Mouse (Mus musculus) CH12F3 (cell line): Measurements from ENCODE around the gene Cdh11.
"Not testable (repeated sequence)": the region's sequence is repeated elsewhere in the genome, so short reads cannot be mapped to it uniquely, and the experiment has no call there.

Experiments used
- in situ Hi-C: fragments of 300-500 bp; cut with MboI; formaldehyde crosslinking; loops from 2 replicates; pipeline ENCODE4 v1.14.3; 2020; ENCODE audit warnings: low sequenced_read_pairs

Cdh11 gene

DNA sequence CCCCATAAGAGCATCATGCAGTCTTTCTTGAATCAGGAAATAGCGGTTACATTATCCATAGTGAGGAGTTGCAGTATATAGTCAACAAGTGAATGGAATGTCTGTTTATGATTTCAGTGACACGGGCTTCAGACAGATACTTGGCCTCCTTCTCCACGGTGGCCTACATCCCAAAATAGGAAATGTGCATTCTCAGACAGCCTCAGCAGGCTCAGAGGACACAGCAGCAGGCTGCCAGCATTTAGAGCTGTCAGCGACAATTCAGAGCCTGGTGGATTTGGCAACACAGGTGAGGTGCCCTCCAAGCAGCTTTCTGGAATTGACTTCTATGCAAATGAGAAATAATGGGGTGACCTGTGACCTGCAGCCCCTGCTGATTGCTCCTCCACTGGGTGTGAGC lies 69.5 kb downstream of the Cdh11 start:
- in situ Hi-C loops = no loop called here

DNA sequence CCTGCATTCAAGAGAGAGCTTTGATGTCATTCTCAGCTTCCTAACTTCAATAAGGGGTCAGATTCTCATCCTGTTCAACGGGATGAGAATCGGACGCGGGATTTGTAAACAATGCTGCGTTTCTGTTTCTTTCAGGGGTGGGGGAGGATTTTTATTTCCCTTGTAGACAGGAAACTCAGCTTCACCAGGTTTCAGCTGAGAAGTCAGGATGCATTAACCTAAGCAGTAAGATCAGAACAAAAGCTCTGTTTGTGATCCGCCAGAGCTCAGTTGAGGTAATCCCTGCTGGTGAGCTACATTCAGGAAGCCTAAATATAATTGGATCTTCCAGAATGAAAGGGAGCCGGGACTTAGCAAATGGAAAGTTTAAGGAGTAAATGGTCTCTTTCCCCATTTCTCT lies 78.1 kb downstream of the Cdh11 start:
- in situ Hi-C loops = no loop called here

DNA sequence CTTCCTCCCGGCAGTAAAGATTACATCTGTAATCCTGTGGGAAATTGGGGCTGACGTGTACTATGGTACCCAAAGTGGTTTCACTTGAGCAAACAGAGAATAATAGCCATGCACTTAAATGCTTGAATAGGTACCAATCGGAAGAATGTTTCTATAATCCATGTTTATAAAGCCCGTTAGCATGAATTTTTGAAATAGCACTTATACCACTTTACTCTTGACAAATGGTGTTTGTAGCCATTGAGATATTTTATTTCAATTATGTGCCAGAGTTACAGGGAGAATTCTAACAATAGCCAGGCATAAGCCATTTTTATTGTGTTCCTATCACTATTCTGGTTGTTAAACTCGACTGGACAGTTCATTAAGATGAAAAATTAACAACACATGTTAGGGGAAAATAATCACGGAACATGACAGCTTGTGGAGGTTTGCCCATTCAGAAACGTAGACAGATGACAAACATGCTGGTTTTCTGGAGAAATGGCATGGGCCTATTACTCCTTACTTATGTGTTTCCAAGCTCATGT lies 80.0 kb downstream of the Cdh11 start:
- in situ Hi-C loops = no loop called here

DNA sequence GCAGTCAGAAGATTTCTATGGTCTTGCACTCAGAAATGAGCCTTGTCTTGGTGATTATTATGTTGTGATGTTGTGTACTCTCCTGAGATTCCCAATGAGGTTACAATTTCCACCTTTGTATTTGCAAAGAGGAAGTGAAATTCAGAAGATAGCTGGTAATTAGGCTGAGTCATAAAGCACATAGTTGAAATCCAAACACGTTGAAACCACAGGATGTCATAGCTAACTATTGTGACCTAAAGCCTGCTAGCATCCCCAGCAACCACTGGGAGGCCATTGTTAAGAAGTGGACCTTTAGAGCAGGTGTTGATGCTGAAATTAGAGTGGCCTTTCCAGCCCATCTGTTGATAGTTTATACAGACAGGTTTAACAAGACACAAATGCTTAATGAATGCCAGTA lies 85.2 kb downstream of the Cdh11 start:
- in situ Hi-C loops = no loop called here

DNA sequence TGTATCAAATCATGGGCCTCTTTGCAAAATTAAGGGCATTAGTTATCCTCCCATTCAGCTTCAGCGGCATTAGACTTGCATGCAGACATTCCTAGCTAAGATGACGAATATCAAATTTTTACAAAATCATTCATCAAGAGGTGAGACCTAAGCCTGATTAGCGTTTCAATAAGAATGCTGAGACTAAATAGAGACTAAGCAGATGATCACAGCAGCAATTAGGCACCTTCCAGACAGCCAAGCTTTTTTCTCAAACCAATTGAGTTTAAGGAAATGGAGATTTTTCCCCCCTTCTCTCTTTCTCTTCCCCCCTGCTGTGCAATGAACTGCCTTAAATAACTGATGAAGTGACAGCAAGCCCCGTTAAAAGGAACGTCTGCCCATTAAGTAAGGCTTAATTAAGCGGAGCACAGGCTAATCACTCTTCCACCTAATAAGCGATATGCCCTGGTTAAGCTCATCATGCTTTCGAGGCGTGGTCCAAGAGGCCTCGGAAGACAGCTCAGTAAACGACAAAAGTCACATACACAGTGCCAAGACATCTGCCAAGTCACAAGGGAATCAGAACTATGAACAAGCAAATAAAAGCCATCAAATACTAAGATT lies 87.1 kb downstream of the Cdh11 start:
- in situ Hi-C loops = no loop called here

DNA sequence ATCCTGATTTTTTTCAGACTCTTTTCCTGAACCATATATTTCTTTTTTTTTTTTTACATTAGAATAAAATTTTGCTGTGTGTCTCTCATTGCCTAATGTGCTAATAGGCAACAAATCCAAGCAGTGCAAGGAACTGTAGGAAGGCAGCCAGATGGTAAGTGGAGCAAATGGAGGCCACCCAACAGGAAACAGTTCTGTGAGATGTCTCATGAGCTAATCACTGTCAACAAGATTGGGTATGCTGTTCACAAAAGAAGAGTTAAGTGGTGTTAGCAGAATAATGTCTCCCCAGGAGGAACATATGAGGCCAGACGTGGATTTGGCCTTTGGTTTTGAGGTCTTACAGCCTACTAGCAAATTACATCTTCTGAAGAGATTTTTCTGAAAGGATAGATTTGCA lies 92.0 kb downstream of the Cdh11 start:
- in situ Hi-C loops = no loop called here

DNA sequence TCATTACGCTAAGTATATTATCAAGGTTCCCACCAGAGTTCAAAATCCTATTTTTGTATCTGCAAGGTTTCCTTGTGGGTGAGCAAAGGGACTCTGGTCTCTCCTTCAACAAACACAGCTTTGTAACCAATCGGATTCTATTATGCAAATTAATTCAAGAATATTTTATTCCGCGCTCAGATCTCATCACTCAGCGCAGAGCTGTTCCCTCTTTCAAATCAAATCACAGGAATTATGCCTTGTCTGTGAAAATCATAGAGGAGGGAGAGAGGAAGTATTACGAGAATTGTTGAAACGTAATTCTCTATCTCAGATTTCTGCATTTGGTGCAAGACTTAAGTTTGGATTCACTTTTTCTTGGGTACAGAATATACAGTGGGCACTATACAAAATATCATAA lies 100.0 kb downstream of the Cdh11 start:
- in situ Hi-C loops = not testable (repeated sequence)

DNA sequence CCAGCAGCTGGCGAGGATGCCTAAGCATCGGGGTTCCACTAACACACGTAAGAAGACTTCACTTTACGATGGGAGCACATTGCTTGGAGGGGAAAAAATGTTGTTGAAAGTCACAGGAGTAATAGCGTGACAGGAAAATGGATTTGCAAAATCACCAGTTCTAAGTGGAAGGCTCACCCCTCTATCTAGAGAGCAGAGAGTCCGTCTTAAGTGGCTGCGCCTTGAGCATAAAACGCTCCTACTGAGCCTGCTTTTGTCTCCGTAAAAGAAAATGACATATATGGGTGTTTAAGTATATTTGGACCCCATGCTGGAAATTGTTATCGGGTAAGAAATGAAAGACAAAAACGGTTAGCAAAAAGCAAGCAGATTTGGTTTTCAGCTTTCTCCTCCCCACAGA lies 100.4 kb downstream of the Cdh11 start:
- in situ Hi-C loops = no loop called here

DNA sequence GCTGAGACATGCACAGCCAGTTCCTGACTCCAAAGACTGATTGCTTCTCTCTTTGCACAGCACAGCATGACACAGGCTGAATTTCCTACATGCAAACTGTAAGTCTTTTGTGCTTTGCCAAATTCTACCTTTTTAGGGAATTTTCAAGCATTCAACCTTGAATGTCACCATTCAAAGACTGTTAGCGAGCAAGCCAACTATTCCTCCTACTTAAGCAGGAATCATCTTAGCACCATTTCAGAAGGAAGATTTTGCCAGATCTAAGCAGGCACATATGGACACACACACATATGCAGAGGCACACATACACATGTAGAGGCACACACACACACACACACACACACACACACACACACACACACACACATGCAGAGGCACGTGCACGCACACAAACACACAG lies 108.3 kb downstream of the Cdh11 start:
- in situ Hi-C loops = no loop called here

DNA sequence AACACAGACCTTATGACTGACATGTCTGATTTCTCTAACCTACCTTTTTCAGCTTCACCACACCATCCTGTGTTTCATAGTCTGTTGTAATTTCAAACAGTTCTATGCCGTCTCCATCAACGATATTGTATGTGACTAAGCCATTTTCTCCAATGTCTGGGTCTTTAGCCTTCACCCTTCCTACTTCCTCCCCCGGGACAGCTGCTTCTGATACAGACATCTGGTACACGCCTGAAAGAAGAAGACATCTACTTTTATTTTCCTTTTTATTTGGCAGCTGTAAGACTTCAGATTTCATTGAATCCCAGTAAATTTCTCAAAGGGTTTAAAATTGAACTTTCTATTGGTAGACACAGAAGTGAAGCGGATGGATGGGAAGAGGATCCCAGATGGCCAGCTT lies 120.9 kb downstream of the Cdh11 start:
- in situ Hi-C loops = not testable (repeated sequence)

DNA sequence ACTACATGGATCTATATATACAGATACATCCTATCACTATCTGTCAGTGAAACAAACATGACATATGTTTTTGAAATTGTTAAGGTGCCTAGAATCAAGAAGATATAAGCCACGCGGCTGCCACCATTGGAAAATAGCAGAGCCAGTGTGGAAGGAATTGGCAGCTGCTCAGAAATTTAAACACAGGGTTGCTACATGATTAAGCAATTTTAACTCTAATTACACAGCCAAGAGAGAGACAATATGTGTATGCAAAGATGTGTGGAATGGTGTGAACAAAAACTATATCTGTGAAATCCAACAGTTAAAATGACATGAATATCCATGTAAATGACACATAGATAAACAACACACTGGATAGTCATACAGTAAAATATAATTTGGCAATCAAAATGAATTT lies 128.9 kb downstream of the Cdh11 start:
- in situ Hi-C loops = no loop called here

DNA sequence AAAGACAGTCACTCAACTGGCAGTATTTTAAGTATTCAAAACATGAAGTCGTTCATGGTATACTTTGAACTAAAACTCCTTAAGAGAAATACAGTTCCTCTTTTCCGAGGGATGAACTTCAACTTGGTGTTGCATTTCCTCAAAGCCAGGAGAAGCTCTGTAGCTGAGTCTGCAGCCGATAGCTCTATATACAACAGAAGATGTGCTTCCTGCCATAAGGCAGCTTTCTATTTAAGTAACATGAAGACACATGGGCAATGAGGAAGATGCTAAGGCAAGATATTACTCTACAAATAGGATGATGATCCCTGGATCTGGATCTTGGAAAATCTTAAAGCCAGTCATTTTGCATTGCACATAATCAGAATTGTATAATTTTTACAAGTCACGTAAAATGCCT lies 133.5 kb downstream of the Cdh11 start:
- in situ Hi-C loops = no loop called here

DNA sequence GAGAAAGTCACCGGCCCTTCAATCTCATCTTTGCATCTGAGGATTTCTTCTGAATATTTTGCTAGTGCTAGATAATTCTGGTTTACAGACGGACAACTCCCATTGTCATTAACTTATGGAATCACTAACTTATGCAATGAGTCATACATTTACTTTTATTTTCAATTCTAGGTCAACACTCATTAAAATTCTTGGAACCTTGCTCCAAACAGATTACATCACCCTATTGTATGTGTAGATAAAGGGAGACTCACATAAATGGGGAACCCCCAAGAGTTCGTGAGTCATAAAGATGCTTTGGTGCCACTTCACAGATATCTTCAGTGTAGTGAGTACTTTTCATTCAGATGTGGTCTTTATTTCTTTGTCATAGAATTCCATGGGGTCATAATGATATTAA lies 158.3 kb downstream of the Cdh11 start:
- in situ Hi-C loops = no loop called here

DNA sequence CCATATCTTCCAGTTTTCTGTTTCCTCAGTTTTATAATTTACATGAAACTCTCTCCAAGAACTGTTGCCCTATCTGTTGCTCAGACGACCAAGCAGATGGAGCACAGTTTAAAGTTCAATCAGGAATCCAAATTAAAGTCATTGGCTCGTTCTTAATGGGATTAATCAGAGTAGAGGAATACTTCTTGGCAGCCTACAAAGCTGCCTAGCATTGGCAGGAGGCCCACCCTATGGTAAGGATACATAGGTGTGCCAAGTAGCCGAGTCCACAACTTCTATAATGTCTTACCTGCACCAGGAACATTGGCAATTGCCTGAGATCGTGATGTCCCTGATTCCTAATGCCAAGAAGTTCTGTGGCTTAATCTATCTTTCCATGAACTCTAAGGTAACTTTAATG lies 173.3 kb downstream of the Cdh11 start:
- in situ Hi-C loops = no loop called here

DNA sequence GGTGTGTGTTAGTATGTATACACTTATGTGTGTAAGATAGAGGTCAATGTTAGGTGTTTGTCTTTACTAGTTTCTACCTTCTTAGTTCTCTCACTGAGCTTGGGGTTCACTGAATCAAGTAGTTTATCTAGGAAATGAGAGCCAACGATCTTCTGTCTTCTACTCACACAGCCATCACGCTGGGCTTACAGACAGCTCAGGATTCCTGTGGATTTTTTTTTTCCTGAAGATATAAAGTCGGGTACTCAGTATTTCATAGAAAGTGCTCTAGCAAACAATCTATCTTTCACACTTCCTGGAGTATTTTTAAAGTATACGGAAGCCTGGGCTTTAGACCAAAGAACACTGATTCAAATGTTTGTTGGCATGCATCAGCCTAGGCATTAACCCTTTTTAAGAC lies 184.1 kb downstream of the Cdh11 start:
- in situ Hi-C loops = no loop called here

DNA sequence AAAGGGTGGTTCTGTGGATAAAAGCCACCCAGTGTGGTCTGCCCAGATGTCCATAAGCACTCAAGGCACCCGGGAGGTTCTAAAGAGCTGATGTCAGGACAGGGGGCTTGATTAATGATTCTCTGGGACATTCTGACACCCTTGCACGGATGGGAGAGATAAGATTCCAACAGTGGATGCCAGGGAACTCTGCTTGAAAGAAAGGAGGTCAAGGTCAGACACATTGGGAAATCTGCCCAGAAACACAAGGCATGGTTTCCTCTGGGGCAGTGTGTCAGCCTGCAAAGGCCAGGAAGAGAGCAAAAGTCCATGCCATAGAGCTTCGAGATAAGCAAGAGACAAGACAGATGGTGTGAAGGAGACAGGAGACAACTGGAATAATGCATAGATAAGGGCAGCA lies 188.9 kb downstream of the Cdh11 start:
- in situ Hi-C loops = no loop called here

DNA sequence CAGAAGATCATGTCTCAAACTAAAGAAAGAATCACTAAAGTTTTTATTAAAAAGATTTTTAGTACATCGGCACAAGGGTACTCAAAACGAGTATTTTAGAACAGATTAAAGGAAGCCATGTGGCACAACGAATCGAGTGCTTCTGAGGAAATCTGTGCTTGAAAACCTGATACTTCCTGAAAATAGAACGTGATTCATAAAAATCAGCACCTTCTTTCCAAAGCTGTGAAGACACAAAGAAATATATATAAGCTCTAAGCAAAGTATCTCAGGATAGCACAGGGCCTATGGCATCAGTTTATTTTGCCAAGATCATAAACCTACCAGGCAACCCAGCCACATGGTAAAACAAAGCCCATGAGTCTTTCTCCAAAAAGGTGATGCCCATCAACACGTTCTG lies 191.5 kb downstream of the Cdh11 start:
- in situ Hi-C loops = no loop called here
